Mouse (Mus musculus) intestine, postnatal 0 days (tissue): ENCODE measurements at regions not wholly inside any gene's neighbourhood (a gene's known extent, or its start where the extent isn't known, plus 50 kb on each side); places are given as distances from the start of the nearest gene placed in this dataset.

Source experiments
- ATAC-seq: fragments of 200-750 bp; cut with Nextera tagmentation; 2 replicates; pipeline ENCODE4 v1.8.0; 2017; ENCODE audit warnings: mild to moderate bottlenecking, moderate TSS enrichment, moderate library complexity
- H3K27ac ChIP-seq: fragments of 300-500 bp; sonication (generic); 2 replicates; pipeline ENCODE4 v1.5.1; 2014; ENCODE audit warnings: mild to moderate bottlenecking, low read depth, low read length, moderate library complexity
- H3K27me3 ChIP-seq: fragments of 300-500 bp; sonication (generic); replicated peaks from 2 replicates; pipeline ENCODE4 v1.6.1; 2014; ENCODE audit warnings: low read length, mixed read lengths; ENCODE audit not compliant: control insufficient read depth, insufficient read depth
- H3K36me3 ChIP-seq: fragments of 300-500 bp; sonication (generic); 2 replicates; pipeline ENCODE4 v1.6.1; 2014; ENCODE audit warnings: mild to moderate bottlenecking, moderate library complexity; ENCODE audit not compliant: control insufficient read depth, insufficient read depth
- H3K4me1 ChIP-seq: fragments of 300-500 bp; sonication (generic); replicated peaks from 2 replicates; pipeline ENCODE4 v1.6.1; 2014; ENCODE audit warnings: antibody characterized with exemption, low read length, mixed read lengths; ENCODE audit not compliant: control insufficient read depth, insufficient read depth
- H3K4me2 ChIP-seq: fragments of 300-500 bp; sonication (generic); replicated peaks from 2 replicates; pipeline ENCODE4 v1.6.1; 2014; ENCODE audit warnings: low read depth, mild to moderate bottlenecking, moderate library complexity
- H3K4me3 ChIP-seq: fragments of 300-500 bp; sonication (generic); 2 replicates; pipeline ENCODE4 v1.5.1; 2014; ENCODE audit warnings: low read depth, low read length
- H3K9ac ChIP-seq: fragments of 300-500 bp; sonication (generic); 2 replicates; pipeline ENCODE4 v1.6.1; 2014; ENCODE audit warnings: mild to moderate bottlenecking, low read depth, low read length
- H3K9me3 ChIP-seq: fragments of 300-500 bp; sonication (generic); 2 replicates; pipeline ENCODE4 v1.6.1; 2016; ENCODE audit warnings: mixed run types; ENCODE audit not compliant: control insufficient read depth
- CTCF ChIP-seq: sonication (generic); IDR thresholded peaks from 2 replicates; pipeline ENCODE4 v1.5.1; 2016; ENCODE audit warnings: low read depth, mild to moderate bottlenecking, control low read depth, antibody characterized with exemption, moderate library complexity
- WGBS: fragments of 180-500 bp; shearing (Covaris S2); extraction: QIAGEN DNeasy Blood & Tissue Kit; methylation state at CpG from one replicate; pipeline ENCODE4 v1.1.7; 2014; 5-methylcytosine and 5-hydroxymethylcytosine counted together

DNA sequence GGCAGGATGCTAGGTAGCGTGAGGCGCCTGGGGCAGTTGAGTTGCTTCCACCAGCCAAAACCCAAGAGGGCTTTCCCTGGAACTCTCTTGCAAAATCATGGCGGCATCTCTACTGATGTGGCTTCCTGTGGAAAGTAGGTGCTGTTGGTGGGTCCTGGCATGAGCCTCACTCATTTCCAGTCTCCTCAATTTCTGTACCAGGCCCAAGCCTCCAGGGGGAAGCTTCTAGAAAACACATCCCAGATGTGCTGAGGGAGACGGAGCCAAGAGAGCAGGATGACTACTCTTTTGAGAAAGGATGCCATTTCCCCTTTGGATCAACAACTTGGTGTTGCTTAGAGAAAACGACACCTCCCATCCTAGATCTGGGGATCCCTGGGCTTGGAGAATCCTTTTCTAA, 50.9 kb upstream of the 1600014C23Rik start:
- Histone ChIP-seq H3K27me3 (no peaks in the 10 kb centered on the region), H3K27ac (no peak overlapping the region), H3K4me3 (no peak overlapping the region), H3K4me1 (no peaks in the 10 kb centered on the region), H3K9me3 (no peaks in the 10 kb centered on the region), H3K9ac (no peak overlapping the region), H3K36me3 (no peaks in the 10 kb centered on the region), H3K4me2 (no peak overlapping the region)
- no peak for ATAC-seq
- no peak for TF ChIP-seq CTCF
- 90% methylated on average over 5 of the region's 5 CpGs for WGBS
